Mouse (Mus musculus): ENCODE data around the gene Smr2.
"Not testable (repeated sequence)": the region's sequence is repeated elsewhere in the genome, so short reads cannot be mapped to it uniquely, and the experiment has no call there.

The Smr2 gene

GRCm38 (mm10) chr5:88086256-88086655 is at the start of gene Smr2:
Gene Smr2 (plus strand): TSS chr5:88086556.
- DNase-seq = not testable (repeated sequence)

GRCm38 (mm10) chr5:88111430-88111829 is 25.1 kb downstream of the Smr2 start, which contains the start of gene Gm11116:
Gene Gm11116 (minus strand): TSS chr5:88111530.
- DNase-seq = no peak

DNA sequence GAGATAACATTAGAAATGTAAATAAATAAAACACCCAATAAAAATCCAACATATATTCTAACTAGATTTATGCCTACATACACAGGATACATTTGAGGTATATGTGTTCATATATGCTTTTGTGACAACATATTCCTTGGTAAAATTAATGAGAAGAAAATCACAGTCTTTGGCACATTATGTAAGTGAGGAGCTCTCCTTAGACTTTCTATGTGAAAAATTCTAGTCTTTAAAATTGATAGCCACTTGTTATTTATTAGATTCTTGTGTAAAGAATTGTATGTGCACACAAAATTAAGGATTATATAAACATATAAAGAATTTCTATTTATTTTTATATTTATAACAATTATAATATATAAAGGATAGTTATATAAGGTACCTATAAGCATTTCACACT is 67.6 kb downstream of the Smr2 start, which contains the start of gene Gm11115:
Gene Gm11115 (minus strand): TSS at position 101 of the 400 bp plus-strand sequence.
- DNase-seq = no peak

All from cerebellum, postnatal 14 days (tissue).